Mouse (Mus musculus) bone marrow macrophage, adult 2 months (primary cell): Measurements from ENCODE around the gene Slc39a2.
"Not testable (repeated sequence)": the region's sequence is repeated elsewhere in the genome, so short reads cannot be mapped to it uniquely, and the experiment has no call there.

Source experiments
- CTCF ChIP-seq: IDR thresholded peaks from 2 replicates; pipeline ENCODE4 v1.5.1; 2012; ENCODE audit warnings: low read depth, mild to moderate bottlenecking, low read length, moderate library complexity
- POLR2A ChIP-seq: IDR thresholded peaks from 2 replicates; pipeline ENCODE4 v1.6.1; 2012; ENCODE audit warnings: mild to moderate bottlenecking, low read depth, low read length, borderline replicate concordance

DNA sequence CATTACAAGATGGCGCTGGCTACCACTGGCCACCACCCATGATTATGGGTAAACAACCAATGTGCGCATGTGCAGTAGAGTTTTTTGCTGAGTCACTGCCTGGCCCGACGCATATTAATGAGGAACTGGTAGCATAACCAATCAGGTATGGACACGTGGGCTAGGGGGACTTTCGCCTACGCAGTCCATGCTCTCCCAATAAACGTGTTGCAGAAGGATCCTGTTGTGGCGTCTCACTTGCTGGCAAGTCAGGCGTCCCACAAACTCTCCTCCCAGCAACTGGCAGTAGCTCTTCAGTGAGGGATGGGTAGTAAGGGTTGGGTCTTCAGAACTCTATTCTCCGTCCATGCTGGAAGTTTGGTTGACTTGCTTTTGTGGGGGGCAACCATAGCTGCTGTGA, 34.2 kb downstream of the Slc39a2 start:
- TF ChIP-seq CTCF, POLR2A: not testable (repeated sequence)
